Mouse (Mus musculus) neural tube, embryonic 10.5 days (tissue): ENCODE results near the gene Hjurp.

Source experiments
- DNase-seq: peaks from one replicate; pipeline ENCODE4 v3.0.0-alpha.2; 2017; ENCODE audit warnings: low spot score; ENCODE audit errors: extremely low spot score

Gene Hjurp

DNA sequence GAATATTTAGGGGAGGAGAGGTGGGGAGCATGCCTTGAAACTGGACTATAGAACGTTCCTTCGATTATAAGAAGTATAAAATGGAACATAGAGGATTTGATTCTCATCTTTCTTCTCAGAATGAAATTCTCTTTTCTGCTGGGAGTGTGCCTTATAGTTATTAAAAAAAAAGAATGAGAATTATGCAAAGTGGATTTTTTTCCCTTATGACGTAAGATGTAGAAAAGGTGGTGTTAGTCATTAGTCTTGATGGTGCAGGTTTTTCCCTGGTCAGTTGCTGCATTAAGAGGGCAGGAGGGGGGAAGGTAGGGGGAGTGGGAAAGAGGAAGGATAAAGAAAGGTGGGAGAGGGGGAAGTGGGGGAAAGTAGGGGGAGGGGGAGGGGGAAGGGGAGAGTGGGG, 4.9 kb upstream of the Hjurp start:
- DNase-seq, result no peak

DNA sequence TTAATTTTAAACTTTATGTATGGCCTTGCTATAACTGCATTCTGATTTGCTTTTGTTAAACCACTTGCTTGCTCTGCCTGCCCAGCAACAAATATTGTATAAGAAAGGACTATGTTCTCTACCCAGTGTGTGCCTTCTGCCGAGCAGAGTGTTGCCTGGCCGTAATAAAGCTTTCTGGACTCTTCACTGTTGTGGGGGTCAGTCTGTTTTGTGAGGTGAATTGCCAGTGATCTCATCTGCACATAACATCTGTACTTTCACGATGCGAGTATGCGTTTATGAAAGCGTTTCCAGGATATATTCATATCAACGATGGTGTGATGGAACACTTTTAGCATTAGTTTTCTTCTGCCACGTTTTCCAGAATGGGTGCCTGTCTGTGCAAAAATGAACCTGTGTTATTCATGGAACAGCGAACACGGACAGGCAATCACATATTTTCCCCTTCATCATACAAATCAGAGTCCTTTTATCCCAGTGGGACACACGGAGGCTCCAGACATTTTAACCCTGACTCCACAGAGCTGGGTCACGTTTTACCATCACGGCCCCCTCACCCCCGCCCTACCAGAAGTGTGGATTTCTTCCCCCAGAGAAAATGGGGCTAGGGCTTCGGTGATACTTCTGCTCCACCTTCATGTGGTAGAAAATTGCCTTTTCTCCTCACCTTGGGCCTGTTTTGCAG, 2.7 kb upstream of the Hjurp start:
- DNase-seq, result no peak

DNA sequence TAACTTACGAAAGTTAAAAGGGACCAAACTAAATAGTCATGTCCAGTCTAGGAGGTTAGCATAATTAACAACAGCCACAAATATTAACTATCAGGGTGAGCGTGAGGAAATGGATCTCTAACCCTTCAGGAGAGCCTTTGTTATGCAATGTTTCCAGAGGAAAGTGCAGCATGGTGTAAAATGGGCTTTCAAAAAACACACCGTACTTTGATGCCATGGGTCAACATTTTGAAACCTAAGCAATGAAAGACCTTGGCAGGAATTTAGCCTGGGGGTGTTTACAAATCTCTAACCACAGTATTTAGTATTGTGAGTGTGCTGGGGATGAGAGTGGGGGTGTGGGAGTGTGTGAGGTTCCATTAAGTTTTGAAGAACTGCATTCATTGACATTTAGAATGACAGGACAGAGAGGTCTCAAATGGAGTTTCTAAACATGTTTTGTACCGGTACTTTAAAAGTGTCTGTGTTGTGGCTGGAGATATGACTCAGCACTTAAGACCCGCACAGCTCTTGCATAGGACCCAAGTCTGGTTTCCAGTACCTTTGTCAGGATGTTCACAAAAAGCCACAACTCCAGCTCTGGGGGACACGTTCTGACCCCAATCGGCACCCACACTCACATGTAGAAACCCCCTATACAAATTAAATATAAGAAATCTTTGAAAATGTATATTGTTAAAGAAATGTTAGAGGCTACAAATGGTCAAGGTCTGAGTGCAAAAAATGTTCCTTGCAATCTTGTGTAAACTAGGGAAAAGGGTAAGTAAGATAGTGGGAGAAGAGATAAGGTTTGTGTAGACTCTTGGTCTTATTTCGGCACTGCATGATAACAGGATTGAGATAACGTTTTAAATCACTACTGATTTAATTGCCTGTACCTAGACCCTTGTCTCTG, 1.9 kb upstream of the Hjurp start:
- no peak for DNase-seq

DNA sequence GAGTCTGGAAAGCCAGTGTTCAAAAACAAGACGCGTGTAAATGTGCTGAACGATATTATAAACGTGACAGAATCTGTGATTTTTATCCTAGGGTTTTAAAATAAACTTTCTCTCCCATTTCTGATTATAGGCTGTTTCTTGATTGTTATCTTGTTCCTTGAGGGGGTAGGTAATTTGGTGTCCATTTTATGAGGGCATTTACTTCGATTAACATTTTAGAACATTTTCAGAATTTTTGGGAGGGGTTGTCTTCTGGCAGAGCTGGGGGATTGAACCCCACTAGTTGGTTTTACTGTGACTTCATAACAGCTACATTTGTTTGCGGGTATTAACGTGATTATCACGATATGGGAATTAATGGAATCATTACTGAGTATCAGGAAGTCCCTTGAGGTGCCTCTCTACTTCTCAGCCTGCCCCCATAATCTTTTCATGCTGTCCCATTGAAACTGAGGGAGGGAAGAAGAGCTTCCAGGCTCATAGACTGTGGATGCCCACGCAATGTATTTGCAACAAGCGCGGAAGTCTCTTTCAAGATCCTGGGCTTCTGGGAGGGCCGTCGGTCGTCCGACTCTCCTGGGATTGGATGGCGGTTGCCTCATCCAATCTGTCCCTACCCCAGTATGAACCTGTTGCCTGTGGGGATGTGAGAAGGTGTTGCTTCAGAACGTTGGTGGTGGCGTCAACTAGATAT, 532 bp upstream of the Hjurp start:
- DNase-seq, result no peak

DNA sequence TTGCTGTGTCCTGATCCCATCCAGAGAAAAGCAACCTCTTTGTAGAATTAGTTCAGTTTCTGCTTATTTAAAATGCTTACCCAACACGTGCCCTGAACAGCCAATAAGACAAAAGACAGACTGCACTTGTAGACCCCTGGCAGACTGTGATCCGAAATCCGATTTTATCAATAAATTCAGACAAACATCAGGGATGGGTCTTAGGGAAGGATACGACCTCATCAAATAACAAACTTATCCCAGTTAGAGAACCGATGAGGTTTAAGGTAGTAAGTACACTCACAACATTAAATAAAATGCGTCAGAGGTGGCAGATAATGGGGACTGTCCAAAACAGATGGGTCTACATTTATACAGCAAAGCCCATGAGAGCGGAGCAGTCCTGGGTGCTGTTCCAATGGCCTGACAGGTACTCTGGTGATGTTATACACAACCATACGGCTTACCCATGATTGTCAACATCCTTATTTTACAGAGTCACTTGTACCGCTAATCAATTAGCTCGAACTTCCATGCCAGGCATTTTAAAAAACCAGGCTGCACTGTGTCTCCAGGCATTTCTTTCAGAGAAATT, 822 bp downstream of the Hjurp start:
- DNase-seq, result no peak

DNA sequence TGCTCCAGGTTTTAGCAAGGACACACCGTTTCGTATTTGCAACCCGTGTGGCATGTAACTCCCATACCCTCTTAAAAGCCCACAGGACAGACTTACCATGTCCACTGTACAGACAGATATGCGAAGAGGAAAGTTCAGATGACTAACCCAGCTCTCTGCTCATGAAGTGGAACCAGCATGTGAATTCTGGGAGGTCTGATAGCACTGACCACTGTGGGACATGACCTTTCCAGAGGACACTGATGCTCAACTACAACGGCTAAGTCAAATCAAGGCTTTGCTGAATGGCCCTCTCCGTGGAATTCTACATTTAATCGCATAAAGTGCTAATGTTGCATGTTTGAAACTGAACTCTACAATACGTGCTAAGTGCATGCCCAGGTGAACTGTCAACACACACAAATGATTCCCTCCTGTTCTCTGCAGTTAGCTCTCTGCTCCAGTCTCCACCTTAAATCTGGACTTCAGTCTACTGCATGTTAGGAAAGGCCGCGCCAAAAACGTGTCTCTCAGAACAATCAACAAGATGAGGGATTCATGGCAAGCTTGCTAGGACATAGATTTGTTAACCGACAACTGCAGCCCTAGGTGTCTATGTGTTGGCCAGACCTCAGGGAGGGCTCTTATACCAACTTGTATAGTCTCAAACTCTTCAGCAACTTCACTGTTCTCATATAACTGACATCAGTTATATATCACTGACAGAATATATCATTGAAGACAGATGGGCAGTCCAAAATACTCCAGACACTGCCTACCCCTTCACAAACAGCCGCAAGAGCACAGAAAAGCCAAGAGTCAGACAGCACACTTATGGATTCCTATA, 1.5 kb downstream of the Hjurp start:
- DNase-seq, result no peak

DNA sequence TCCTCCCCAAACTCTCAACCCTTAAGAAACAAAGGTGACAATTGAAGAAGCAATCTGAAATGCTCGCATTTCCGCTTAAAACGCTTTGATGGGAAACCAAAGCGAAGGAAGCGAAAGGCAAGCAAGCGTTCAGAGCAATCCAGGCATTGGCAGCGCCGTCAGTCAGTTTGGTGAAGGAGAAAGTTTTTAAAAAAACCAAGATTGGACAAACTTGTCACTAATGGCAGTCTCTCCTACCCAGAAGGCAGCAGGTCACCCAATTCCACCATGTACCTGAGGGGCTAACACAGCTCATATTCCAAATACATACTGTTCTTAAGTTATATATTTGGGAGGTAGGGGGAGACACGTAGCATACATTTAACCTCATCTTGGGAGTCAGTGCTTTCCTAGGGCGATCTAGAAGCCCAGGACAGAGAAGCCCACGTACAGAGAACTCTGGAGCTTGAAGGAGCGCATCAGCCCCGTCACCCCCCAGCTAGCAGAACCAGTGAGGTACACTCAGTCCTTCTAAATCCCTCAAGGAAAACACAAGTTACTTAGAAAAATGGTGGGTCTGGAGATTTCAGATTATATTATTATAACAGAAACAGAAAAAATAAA, 2.3 kb downstream of the Hjurp start:
- no peak for DNase-seq

DNA sequence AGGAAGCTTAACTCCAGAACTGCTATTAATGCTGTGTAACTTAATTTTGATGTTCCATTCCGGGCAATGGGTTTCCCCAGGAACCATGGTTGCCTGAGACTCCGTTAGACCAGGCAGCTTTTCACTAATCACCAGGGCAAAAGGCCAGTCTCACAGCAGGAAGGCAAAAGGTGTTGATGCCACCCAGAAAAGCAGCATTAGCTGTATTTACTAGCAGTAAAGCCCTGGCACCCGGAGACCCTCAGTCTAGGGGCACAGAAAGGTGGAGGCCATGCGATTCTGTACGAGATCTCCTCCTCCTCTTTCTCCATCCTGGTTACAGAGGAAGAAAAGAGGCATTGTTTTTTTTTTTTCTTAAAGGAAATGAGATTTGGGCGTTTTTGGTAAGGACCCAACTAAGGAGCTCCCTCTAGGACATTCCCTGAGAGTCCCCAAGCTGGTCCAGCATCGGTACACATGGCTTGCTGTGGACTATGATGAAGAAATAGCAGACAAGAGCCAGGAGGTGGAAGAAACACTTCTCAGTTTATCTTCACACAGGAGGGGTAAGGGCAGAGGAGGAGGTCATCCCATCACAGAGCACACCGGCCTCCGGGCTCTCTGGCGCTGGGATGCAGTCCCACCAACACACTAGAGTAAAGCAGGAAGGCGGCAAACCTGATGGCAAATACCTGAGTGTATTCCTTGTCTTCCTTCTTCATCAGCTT, 2.9 kb downstream of the Hjurp start:
- DNase-seq, result no peak

DNA sequence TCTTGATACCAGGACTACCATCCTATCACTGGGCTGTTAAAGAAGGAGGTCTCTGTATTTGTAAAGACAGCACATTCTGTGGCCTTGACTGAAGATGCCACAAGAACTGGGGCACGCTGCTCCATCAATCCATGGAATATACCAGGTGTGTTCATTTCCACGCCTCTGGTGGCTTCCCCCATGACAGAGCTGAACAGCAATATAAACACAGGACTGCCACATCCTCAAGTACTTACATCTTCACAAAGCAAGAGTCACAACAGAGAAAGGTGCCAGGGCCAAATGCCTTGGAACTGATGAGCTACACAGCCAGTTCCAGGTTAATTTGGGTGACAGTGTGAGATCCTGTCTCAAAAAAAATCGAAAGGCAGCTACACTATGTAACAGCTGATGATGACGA, 3.6 kb downstream of the Hjurp start:
- DNase-seq, result no peak

DNA sequence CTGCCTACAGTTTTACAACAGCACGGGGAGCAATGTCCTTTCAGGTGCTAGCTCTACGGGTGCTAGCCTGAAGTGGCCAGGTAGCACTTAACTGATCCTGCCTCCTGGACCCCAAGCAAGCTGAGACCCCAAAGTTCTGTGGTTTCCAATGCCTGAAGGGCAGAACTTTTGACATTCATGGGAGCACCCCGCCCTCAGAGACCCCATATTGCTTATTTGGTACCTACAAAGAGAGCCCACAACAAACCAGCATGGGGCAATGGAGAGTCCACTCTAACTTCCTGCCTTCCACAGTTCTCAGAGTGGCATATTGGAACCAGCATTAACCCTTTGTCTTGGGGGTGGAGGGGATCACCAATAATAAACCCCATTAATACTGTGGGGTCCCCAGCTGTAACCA, 4.1 kb downstream of the Hjurp start:
- no peak for DNase-seq

DNA sequence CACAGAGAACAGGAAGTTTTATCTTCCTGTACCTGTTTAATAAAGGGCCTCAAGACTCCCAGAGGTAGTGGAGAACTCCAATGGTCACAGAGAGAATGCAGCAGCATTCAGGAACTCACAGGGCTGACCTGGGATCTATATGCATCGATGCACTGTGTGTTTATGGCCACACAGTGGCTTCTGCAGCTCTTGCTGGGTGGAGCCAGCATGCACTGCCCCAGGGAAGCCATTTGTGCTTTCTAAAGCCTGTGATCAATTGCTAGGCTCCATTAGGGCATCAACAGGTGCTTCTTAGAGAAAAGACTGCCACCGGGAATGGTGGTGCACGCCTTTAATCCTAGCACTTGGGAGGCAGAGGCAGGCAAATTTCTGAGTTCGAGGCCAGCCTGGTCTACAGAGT, 4.6 kb downstream of the Hjurp start:
- no peak for DNase-seq

DNA sequence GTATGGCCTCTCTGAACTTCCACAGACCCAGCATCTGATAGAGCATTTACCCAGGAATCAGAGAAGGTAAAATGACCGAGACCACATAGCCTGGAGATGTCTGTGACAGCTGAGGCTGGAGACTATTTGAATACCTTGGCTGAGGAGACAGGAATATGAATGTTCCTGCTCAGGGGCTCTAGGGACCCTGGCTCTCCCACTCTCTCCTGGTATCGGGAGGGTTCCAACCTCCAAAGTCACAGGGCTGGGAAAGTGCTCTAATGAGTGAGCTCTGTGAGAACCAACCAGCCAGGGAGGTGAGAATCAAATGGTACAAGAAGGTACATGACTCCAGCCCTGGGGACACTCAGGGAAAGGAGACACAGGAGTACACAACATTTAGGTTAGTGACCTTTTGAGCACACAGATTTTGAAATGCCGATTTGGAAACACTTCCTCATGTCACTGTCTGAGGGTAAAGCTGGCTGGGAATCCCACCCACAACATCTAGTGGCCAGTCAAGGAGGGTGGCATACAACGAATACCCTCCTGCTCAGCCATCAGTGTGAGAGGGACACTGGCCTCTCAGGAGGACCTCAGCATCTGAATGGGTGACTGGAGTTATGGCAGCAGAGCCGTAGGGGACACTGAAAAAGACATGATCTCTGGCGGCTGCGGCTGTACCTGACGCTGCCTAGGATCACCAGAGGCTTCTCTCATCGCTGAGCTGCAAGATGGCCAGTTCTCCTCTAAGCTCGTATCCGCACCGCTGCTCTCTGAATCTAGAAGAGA, 7.7 kb downstream of the Hjurp start:
- DNase-seq, result no peak

DNA sequence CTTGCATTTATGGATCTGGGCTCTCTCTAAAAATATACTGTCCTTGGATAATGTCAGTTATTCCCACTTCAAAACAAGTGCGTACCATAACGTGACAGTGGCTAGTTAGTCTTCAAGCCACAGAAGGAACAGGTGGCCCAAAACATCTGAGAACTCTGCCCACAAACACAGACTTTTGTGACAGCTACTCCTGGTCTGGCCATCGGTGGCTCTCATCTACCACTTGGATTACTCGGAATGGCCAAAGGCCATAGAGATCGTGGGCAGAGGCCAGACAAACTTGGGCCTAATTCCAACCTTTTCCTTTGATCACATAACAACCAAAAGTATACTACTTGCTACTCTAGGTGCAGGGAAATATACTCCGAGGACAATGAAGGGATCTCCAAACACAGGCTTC, 9.4 kb downstream of the Hjurp start:
- DNase-seq, result no peak

DNA sequence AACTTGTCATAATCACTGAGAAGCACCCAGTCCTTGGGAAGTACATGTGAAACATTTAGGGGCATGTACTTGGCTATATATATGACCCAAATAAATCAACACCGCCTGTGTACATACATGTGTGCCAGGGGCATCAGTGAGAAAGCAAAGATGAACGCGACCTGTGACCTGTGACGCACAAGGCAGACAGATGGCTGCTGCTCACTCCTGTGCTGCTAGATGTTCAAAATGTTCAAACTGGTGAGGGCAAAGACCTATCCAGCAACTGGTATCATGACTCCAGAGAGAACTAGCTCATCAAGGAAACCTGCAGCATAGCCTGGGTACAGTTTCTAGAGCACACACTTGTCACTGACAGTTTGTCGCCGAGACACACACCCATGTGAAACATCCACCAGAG, 9.9 kb downstream of the Hjurp start:
- DNase-seq, result no peak

DNA sequence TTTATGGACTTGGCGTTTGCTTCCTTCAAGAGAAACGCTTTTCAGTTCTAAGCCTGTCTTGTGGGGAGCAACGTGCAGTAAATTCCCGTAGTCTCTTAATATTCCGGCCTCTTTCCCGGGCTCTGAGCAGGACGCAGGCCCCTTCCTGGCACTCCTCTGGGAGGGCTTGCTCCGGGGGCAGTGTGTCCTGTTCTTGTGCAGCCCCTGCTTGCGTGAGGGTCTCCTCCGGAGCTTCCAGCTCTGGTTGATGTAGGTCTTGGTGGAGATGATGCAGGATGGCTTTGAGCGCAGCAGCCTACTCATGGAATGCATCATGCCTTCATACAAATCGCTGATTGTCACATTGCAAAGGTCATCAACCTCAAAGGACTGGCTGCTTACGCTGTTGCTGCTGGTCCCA, 11.3 kb downstream of the Hjurp start:
- no peak for DNase-seq

DNA sequence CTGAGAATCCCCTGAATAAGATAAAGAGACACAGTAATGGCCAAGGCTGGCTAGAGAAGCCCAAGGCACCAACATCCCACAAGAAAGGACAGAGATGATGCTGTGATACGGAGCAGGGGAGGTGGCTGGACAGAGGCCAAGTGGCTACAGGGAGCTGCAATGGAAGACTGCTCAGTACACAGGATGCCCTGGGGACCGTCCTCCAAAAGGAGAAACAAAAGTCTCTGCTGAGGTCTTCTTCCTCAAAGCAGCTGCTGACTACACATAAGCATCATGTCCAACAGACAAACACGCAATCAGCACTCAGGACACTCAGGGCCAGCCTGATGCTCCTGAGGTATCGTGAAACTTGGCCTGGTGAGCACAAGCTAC, 12.6 kb downstream of the Hjurp start:
- no peak for DNase-seq

DNA sequence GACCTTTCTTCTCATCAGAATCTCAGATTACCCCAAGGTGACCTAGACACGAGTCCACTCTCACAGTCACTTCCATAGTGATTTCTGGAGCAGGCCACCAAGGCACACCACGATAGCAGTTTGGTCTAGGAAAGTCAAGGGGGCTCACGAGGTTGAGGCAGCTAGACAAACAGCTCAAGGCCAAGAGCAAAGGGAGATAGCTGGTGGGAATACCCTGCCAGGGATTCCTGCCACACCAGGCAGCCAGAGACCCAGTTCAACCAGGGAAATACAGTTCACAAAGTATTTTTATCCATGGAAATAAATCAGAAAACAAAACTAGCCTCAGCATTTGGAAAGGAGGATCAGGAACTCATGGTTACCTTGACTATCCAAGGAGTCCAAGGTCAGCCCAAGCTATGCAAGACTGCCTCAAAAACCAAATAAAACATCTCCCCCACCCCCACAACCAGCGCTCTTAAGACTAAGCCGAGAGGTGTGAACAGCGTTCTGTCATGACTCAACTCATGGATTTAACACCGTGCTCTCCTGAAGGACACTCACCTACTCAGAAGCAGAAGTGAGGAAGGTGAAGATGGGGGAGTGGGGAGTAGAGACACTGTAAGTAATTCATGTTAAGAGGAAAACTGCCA, 13.1 kb downstream of the Hjurp start:
- no peak for DNase-seq

DNA sequence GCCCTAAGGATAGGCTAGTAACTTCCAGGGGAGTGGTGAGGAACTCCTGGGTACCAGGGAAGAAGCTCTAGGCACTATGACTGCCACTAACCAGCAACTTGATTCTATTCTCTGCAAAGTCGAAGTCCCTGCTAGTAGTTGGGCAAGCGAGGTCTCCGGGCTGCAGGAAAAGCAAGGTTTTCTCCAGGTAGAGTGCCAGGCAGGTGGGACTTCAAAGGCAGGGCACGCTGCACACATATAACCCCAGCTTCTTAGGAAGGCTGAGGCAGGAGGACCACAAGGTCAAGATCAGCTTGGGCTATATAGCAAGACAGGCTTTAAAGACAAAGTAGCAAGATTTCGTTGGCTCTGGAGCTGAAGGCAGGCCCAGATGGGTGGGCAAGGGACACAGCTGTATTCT, 13.7 kb downstream of the Hjurp start:
- DNase-seq, result no peak

DNA sequence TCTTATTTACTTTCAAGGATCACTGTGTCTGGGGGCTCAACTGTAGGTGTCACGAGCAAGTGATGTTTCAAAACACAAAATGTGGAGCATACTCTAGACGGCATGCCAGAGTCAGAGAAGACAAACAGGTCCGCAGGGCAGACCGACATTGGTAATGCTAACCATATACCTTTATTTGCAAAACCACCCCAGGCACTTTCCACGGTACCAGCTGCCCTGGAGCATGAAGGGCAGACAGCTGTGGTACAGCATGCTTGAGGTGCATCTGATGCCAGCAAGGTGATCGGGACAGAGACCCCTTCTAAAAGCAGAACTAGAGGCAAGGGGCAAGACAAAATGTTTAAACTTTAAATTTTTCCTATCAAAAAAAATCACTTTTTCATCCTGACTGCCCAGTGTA, 14.5 kb downstream of the Hjurp start:
- DNase-seq, result no peak
